Mouse (Mus musculus) kidney, adult 2 months (tissue): ENCODE results near the gene Gm47841. TPM values are rescaled to one million over a fixed set of nuclear protein-coding genes. Genes with fewer than 3 reads are reported as not detected.

ENCODE experiments used
- DNase-seq: peaks from one replicate; pipeline ENCODE4 v3.0.0; 2021
- H3K27ac ChIP-seq: fragments of 200-500 bp; 2 replicates; pipeline ENCODE4 v1.5.1; 2012; ENCODE audit warnings: low read depth, low read length, control low read depth, inconsistent platforms; ENCODE audit not compliant: insufficient read depth
- H3K27me3 ChIP-seq: fragments of 200-500 bp; replicated peaks from 2 replicates; pipeline ENCODE4 v1.6.1; 2012; ENCODE audit warnings: mild to moderate bottlenecking, moderate library complexity, low read length, inconsistent platforms; ENCODE audit not compliant: control insufficient read depth, insufficient read depth
- H3K36me3 ChIP-seq: fragments of 200-500 bp; 2 replicates; pipeline ENCODE4 v1.6.1; 2012; ENCODE audit warnings: mild to moderate bottlenecking, moderate library complexity, low read length, inconsistent platforms; ENCODE audit not compliant: control insufficient read depth, insufficient read depth
- H3K4me1 ChIP-seq: fragments of 200-500 bp; 2 replicates; pipeline ENCODE4 v1.6.1; 2011; ENCODE audit warnings: low read length; ENCODE audit not compliant: control insufficient read depth, insufficient read depth
- H3K4me3 ChIP-seq: fragments of 200-500 bp; 2 replicates; pipeline ENCODE4 v1.5.1; 2011; ENCODE audit warnings: mild to moderate bottlenecking, low read depth, low read length, control low read depth; ENCODE audit not compliant: insufficient read depth
- CTCF ChIP-seq: fragments of 200-500 bp; conservative IDR thresholded peaks from 2 replicates; pipeline ENCODE4 v1.5.1; 2011; ENCODE audit warnings: low read depth, mild to moderate bottlenecking, control low read depth, low read length, moderate library complexity, mixed read lengths; ENCODE audit not compliant: insufficient read depth, insufficient read length
- POLR2A ChIP-seq: fragments of 200-500 bp; IDR thresholded peaks from one replicate; pipeline ENCODE4 v1.6.1; 2011; ENCODE audit warnings: low read depth, low read length, control low read depth
- WGBS: fragments of 180-500 bp; shearing (Covaris S2); methylation state at CpG from one replicate; pipeline ENCODE4 v1.1.7; 2018; 5-methylcytosine and 5-hydroxymethylcytosine counted together
- polyA plus RNA-seq: library from polyadenylated mRNA; depleted of rRNA; stranded (reverse); fragments of >200 nt; gene quantifications from 2 replicates; pipeline ENCODE4 v1.2.3, GENCODE M21; 2012

The Gm47841 gene
- polyA plus RNA-seq, 1 experiment = not detected

DNA sequence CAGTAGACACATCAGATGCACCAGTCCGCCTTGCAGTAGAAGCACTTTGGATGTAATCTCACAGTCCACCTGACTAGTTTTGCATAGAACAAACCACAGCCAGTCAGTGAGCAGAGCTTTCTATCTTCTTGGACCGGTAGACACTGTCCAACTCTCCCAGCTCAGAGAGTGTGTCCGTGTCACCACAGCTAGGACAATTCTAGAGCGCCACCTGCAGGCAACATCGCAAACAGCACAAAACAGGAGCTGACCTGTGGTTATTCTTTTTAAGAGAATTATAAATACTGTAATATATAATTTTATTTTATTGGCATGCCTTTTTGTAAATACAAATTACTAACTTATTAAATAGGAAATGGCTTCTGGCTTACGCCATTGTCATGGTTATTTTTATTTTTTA, 4.6 kb downstream of the Gm47841 start:
- no peaks in the 10 kb centered on the region for H3K36me3 ChIP-seq
- no peak for TF ChIP-seq POLR2A
- peak; percentile 82 for TF ChIP-seq CTCF
- peak; percentile 66 for DNase-seq
- WGBS = 30% methylated on average over 6 of the region's 6 CpGs
- no peaks in the 10 kb centered on the region for H3K27me3 ChIP-seq
- no peak overlapping the region for H3K4me3 ChIP-seq
- no peaks in the 10 kb centered on the region for H3K4me1 ChIP-seq
- no peak overlapping the region for H3K27ac ChIP-seq

DNA sequence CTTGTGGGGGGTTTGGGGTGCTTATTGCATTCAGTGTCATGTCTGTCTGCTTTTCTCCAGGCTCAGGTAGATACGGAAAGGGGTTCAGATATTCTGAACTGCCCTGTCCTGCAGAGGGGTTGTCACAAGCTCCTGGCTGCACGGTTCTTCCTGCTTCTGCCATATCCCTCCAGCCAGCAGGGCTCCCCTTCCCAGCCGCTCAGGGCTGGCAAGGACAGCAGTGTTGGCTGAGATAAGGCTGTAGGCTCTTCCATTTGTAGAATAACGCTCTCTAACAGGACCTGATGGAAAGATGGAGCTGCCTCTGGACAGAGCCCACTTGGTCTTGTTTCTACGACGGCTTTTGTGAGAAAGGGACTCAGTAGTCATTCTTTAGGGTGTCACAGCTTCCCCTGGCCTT, 5.2 kb downstream of the Gm47841 start:
- no peak for TF ChIP-seq CTCF
- no peak for TF ChIP-seq POLR2A
- Histone ChIP-seq H3K4me1 (no peaks in the 10 kb centered on the region), H3K4me3 (no peak overlapping the region), H3K27ac (no peak overlapping the region), H3K27me3 (no peaks in the 10 kb centered on the region), H3K36me3 (no peaks in the 10 kb centered on the region)
- no peak for DNase-seq
- 74% methylated on average over 6 of the region's 6 CpGs for WGBS

DNA sequence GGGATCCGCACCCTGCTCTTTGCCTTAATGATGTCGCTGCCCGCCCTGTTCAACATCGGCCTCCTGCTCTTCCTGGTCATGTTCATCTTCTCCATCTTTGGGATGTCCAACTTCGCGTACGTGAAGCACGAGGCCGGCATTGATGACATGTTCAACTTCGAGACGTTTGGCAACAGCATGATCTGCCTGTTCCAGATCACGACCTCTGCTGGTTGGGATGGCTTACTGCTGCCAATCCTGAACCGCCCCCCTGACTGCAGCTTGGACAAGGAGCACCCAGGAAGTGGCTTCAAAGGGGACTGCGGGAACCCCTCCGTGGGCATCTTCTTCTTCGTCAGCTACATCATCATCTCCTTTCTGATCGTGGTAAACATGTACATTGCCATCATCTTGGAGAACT, 7.5 kb downstream of the Gm47841 start:
- WGBS = 61% methylated on average over 17 of the region's 17 CpGs
- no peaks in the 10 kb centered on the region for H3K27me3 ChIP-seq
- H3K27ac ChIP-seq = no peak overlapping the region
- no peak overlapping the region for H3K4me3 ChIP-seq
- no peaks in the 10 kb centered on the region for H3K4me1 ChIP-seq
- TF ChIP-seq POLR2A = no peak
- peak; percentile 47; the same call in 1 of the 2 replicates for TF ChIP-seq CTCF
- no peaks in the 10 kb centered on the region for H3K36me3 ChIP-seq
- DNase-seq = no peak

DNA sequence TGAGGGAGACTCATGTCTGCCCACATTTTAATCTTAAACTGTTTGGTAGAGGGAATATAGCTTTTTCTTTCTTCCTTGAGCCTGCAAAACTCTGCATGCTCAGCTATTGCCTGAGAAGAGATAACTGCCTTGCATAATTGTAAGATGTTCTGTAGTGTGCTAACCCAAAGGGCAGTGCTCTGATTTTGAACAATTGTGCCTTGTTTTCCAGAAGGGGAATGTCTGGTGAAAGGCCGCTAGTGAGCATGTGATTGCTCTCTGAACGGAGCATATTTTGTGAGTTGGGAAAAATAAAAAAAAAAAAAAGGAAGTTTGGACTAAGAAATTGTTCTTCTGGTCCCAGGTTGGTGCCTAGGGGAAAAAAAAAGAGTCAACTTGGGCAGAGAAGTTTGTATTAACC, 18.2 kb downstream of the Gm47841 start:
- no peaks in the 10 kb centered on the region for H3K36me3 ChIP-seq
- no peak overlapping the region for H3K27ac ChIP-seq
- H3K4me3 ChIP-seq = no peak overlapping the region
- H3K4me1 ChIP-seq = no peaks in the 10 kb centered on the region
- no peak for TF ChIP-seq CTCF
- TF ChIP-seq POLR2A = no peak
- DNase-seq = no peak
- no peaks in the 10 kb centered on the region for H3K27me3 ChIP-seq
- 70% methylated on average over 2 of the region's 2 CpGs for WGBS

DNA sequence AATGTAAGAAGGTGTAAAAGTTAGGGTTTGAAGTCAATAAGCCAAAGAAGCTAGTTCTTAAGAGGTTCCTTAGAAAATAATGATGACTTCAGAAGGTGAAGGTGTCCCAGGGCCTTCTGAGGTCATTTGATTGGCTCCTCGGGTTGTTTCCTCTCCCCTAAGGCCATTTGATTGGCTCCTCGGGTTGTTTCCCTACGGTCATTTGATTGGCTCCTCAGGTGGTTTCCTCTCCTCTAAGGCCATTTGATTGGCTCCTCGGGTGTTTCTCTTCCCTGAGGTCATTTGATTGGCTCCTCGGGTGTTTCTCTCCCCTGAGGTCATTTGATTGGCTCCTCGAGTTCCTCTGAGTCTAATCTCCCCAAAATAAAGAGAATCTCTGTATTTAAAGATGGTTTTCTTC, 35.8 kb downstream of the Gm47841 start:
- no peak overlapping the region for H3K4me3 ChIP-seq
- 86% methylated on average over 6 of the region's 6 CpGs for WGBS
- H3K27me3 ChIP-seq = no peaks in the 10 kb centered on the region
- no peak for DNase-seq
- TF ChIP-seq CTCF (no peak), POLR2A (no peak)
- no peaks in the 10 kb centered on the region for H3K4me1 ChIP-seq
- H3K27ac ChIP-seq = no peak overlapping the region
- H3K36me3 ChIP-seq = no peaks in the 10 kb centered on the region

DNA sequence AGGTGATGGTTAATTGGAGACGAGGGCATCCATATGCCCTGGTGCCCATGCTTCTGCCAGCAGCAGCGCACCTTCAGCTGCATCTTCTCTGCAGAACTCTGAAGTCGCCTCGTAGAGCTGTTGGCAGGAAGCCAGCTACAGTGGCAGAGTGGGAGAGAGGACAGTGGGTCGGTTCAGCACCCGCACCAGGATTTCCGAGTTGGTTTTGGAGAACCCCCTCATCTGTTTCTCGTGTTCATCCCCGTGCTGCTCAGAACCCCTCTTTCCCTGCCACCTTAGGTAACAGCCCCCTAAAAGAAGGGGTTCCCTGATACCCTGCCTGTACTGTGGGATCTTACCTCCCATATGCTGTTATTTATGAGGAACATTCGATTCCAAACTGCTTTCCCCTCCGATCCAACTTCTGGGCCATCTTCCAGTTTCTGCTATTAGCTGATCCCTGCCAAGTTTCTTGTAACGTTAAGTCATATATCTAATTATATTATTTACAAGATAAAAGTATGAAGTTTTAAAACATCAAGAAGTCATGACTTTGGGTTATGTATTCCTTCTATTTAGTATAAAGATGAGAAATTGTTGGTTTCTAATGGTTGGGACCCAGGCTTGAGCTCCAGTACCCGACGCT, 38.7 kb downstream of the Gm47841 start:
- no peaks in the 10 kb centered on the region for H3K27me3 ChIP-seq
- DNase-seq = no peak
- WGBS = 76% methylated on average over 14 of the region's 14 CpGs

DNA sequence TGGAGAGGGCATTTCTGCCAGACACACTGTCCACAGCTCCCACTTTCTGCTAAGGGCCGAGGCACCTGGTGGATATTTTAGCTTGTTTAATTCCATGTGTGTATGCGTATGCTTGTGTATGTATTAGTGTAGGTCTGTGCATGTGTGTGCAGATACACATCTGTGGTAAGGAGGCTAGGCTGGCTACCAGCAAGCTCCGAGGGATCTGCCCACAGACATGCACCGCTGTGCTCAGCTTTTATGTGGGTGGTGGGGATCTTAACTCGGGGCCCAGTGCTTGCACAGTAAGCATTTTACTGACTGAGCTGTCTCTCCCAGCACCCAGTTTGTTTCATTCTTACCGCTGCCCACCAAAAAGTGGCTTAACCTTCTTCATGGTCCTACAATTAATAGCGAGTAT, 40.0 kb downstream of the Gm47841 start:
- no peak for DNase-seq
- TF ChIP-seq POLR2A (no peak), CTCF (no peak)
- Histone ChIP-seq H3K27me3 (no peaks in the 10 kb centered on the region), H3K4me1 (no peaks in the 10 kb centered on the region), H3K27ac (no peak overlapping the region), H3K4me3 (no peak overlapping the region), H3K36me3 (no peaks in the 10 kb centered on the region)
- 73% methylated on average over 7 of the region's 7 CpGs for WGBS

More for the DNA sequence above, 38.7 kb downstream of the Gm47841 start:
- no peaks in the 10 kb centered on the region for H3K36me3 ChIP-seq
- no peak overlapping the region for H3K27ac ChIP-seq
- no peak overlapping the region for H3K4me3 ChIP-seq
- H3K4me1 ChIP-seq = no peaks in the 10 kb centered on the region
- TF ChIP-seq POLR2A (no peak), CTCF (no peak)
